Comparison of ENCODE assay signal across 15 mouse cellular contexts in genomic region chr1:162324412-162324811, GRCm38 (mm10).
A peak's percentile ranks its signal among the peaks of the same experiment; 100 is the strongest.
DNase-seq lines count a peak whose midpoint lies in the region; ATAC-seq and TF ChIP-seq lines count a peak whose summit lies in the region.
"Had no signal": no experiment of that assay in that cellular context is flagged by ENCODE, and none has a peak within 500 bp of the region (broad histone marks: within the 10 kb centered on the region; RNA-seq: fewer than 3 reads in every experiment).

No protein-coding gene starts in this region.

- no peaks in the 10 kb centered on the region for H3K27me3 ChIP-seq in embryonic facial prominence, embryonic 14.5 days (replicated peaks; ENCODE audit: control insufficient read depth, insufficient read depth, low read length)
- no peaks in the 10 kb centered on the region for H3K27me3 ChIP-seq in limb, embryonic 13.5 days

- peaks cover 8% of the 10 kb centered on the region; the same call in 1 of the 2 replicates for H3K4me1 ChIP-seq in embryonic facial prominence, embryonic 14.5 days (ENCODE audit: control insufficient read depth, insufficient read depth, low read length)
- H3K4me1 ChIP-seq in limb, embryonic 13.5 days, result peaks cover 42% of the 10 kb centered on the region

- no peaks in the 10 kb centered on the region for H3K9me3 ChIP-seq in embryonic facial prominence, embryonic 14.5 days (ENCODE audit: control insufficient read depth, low read length)
- H3K9me3 ChIP-seq in limb, embryonic 13.5 days, result no peaks in the 10 kb centered on the region

- TF ChIP-seq CTCF in gastrocnemius, adult 2 months (IDR thresholded peaks at IDR 0.05), result no peak

- DNase-seq in gastrocnemius, adult 2 months, result no peak
- no peak for DNase-seq in gastrocnemius, adult 8-10 months (ENCODE audit: low spot score in 2 of 2)
- DNase-seq in brain, adult 2 months (ENCODE audit: low read depth, low spot score), result peak; percentile 58
- peak; percentile 65 for DNase-seq in embryonic facial prominence, embryonic 14.5 days (ENCODE audit: low spot score)
- DNase-seq in heart, postnatal 10 days, result no peak
- DNase-seq in right cerebral cortex, postnatal 36 days (ENCODE audit: low spot score in 2 of 2), result no peak
- DNase-seq in right cerebral cortex, postnatal 10 days (ENCODE audit: low spot score in 2 of 2), result no peak
- DNase-seq: adrenal gland, adult 2 months; heart, adult 2 months; kidney, adult 9 months; layer of hippocampus, adult 9-11 months; liver, postnatal 0 days; lung, postnatal 4 days had no signal

- no peaks in the 10 kb centered on the region for H3K36me3 ChIP-seq in embryonic facial prominence, embryonic 14.5 days (ENCODE audit: control insufficient read depth, insufficient read depth, low read length)
- no peaks in the 10 kb centered on the region for H3K36me3 ChIP-seq in limb, embryonic 13.5 days

- intact Hi-C loops in gastrocnemius, adult 2 months (cut with DNase I), result no loop called here
- intact Hi-C loops in heart, postnatal 10 days (cut with DNase I), result no loop called here

- no peak overlapping the region for H3K9ac ChIP-seq in embryonic facial prominence, embryonic 14.5 days (ENCODE audit: low read depth, low read length)
- no peak overlapping the region for H3K9ac ChIP-seq in limb, embryonic 13.5 days
- H3K9ac ChIP-seq: liver, postnatal 0 days had no signal

- 19% methylated on average over 4 of the region's 4 CpGs for WGBS in embryonic facial prominence, embryonic 14.5 days
- WGBS in limb, embryonic 13.5 days, result 13% methylated on average over 4 of the region's 4 CpGs

- H3K4me2 ChIP-seq in embryonic facial prominence, embryonic 14.5 days (ENCODE audit: low read depth, low read length), result no peak overlapping the region
- H3K4me2 ChIP-seq in limb, embryonic 13.5 days (replicated peaks), result no peak overlapping the region

- no peak for ATAC-seq in embryonic facial prominence, embryonic 14.5 days (ENCODE audit: low read depth)
- no peak; the same call in 1 of the 2 replicates for ATAC-seq in limb, embryonic 13.5 days (ENCODE audit: low FRiP score, low read depth)
- ATAC-seq: liver, postnatal 0 days had no signal

- no peak overlapping the region for H3K4me3 ChIP-seq in gastrocnemius, adult 2 months
- H3K4me3 ChIP-seq in embryonic facial prominence, embryonic 14.5 days (ENCODE audit: low read depth, low read length), result no peak overlapping the region
- no peak overlapping the region for H3K4me3 ChIP-seq in limb, embryonic 13.5 days
- H3K4me3 ChIP-seq: heart, adult 2 months had no signal

- H3K27ac ChIP-seq in gastrocnemius, adult 2 months, result peak overlapping the region; percentile 75; the same call in 1 of the 2 replicates
- H3K27ac ChIP-seq in embryonic facial prominence, embryonic 14.5 days (replicated peaks; ENCODE audit: low read depth, low read length), result no peak overlapping the region
- peak overlapping the region; percentile 48 for H3K27ac ChIP-seq in limb, embryonic 13.5 days
- H3K27ac ChIP-seq: heart, adult 2 months; stomach, postnatal 0 days had no signal

Comparison
In these comparisons a context has a peak if more than half of its experiments do, and no peak if none do; other contexts are left out.
1. DNase-seq: peak in brain, adult 2 months (single experiment) and embryonic facial prominence, embryonic 14.5 days (single experiment); none in gastrocnemius, adult 2 months (single experiment), gastrocnemius, adult 8-10 months (0 of 2), heart, postnatal 10 days (0 of 2), right cerebral cortex, postnatal 36 days (0 of 2) and right cerebral cortex, postnatal 10 days (0 of 2).